Mouse (Mus musculus) ES-Bruce4 (cell line): ENCODE measurements around the gene 2310003L06Rik. TPM values are rescaled to one million over a fixed set of nuclear protein-coding genes. Genes with fewer than 3 reads are reported as not detected.

Source experiments
- H3K27ac ChIP-seq: 2 replicates; pipeline ENCODE4 v1.5.1; 2012; ENCODE audit warnings: low read length, inconsistent platforms; ENCODE audit not compliant: insufficient read depth
- H3K27me3 ChIP-seq: 2 replicates; pipeline ENCODE4 v1.6.1; 2012; ENCODE audit warnings: mild to moderate bottlenecking, low read length, inconsistent platforms; ENCODE audit not compliant: control insufficient read depth, poor library complexity, insufficient read depth, severe bottlenecking
- H3K36me3 ChIP-seq: 2 replicates; pipeline ENCODE4 v1.6.1; 2012; ENCODE audit warnings: inconsistent platforms, mild to moderate bottlenecking, low read length, moderate library complexity; ENCODE audit not compliant: control insufficient read depth, poor library complexity, insufficient read depth, severe bottlenecking
- H3K4me1 ChIP-seq: one replicate; pipeline ENCODE4 v1.8.1; 2011; ENCODE audit warnings: low read length; ENCODE audit not compliant: control insufficient read depth, insufficient read depth
- H3K4me3 ChIP-seq: 2 replicates; pipeline ENCODE4 v1.5.1; 2011; ENCODE audit warnings: low read depth, mild to moderate bottlenecking, low read length
- H3K9ac ChIP-seq: 2 replicates; pipeline ENCODE4 v1.6.1; 2012; ENCODE audit warnings: low read depth, mild to moderate bottlenecking, inconsistent platforms; ENCODE audit not compliant: poor library complexity, severe bottlenecking
- H3K9me3 ChIP-seq: replicated peaks from 2 replicates; pipeline ENCODE4 v1.6.1; 2012; ENCODE audit warnings: mild to moderate bottlenecking, low read length, inconsistent platforms; ENCODE audit not compliant: control insufficient read depth, poor library complexity, insufficient read depth, severe bottlenecking
- CTCF ChIP-seq: IDR thresholded peaks from one replicate; pipeline ENCODE4 v1.8.1; 2011; ENCODE audit warnings: low read depth, low read length
- EP300 ChIP-seq: IDR thresholded peaks from 2 replicates; pipeline ENCODE4 v1.6.1; 2011; ENCODE audit warnings: low read depth, low read length; ENCODE audit not compliant: insufficient read depth
- POLR2A ChIP-seq: IDR thresholded peaks from one replicate; pipeline ENCODE4 v1.8.1; 2011; ENCODE audit warnings: low read length; ENCODE audit not compliant: insufficient read depth
- polyA plus RNA-seq: library from polyadenylated mRNA; stranded (reverse); fragments of >200 nt; gene quantifications from 2 replicates; pipeline ENCODE4 v1.2.4, GENCODE M21; 2011; ENCODE audit warnings: low read depth; ENCODE audit not compliant: missing spikeins, insufficient read depth, insufficient read length

2310003L06Rik gene
- not detected in 2 replicates for polyA plus RNA-seq

- Histone ChIP-seq H3K4me1 (no peaks in the 10 kb centered on the region), H3K9ac (no peak within 1 kb of the TSS), H3K36me3 (no peaks in the 10 kb centered on the region), H3K9me3 (no peaks in the 10 kb centered on the region), H3K27ac (no peak within 1 kb of the TSS), H3K27me3 (no peaks in the 10 kb centered on the region), H3K4me3 (no peak within 1 kb of the TSS)
- TF ChIP-seq POLR2A: no peak
- no peak for TF ChIP-seq CTCF
- no peak for TF ChIP-seq EP300
These were observed at the start of gene 2310003L06Rik, which contains the start of gene Gm28434 for GRCm38 (mm10) chr5:87969201-87969600. Gene 2310003L06Rik, plus strand, starts transcription at chr5:87969459. Gene Gm28434, plus strand, starts transcription at chr5:87969517.

GRCm38 (mm10) chr5:87925372-87925771, 43.9 kb upstream of the 2310003L06Rik start, which contains the start of gene Csn3:
Gene Csn3, plus strand, starts transcription at chr5:87925579.
- Histone ChIP-seq H3K27ac (no peak within 1 kb of the TSS), H3K4me1 (no peaks in the 10 kb centered on the region), H3K9me3 (no peaks in the 10 kb centered on the region), H3K9ac (no peak within 1 kb of the TSS), H3K4me3 (no peak within 1 kb of the TSS), H3K27me3 (no peaks in the 10 kb centered on the region), H3K36me3 (no peaks in the 10 kb centered on the region)
- TF ChIP-seq POLR2A (no peak), EP300 (no peak), CTCF (no peak)

DNA sequence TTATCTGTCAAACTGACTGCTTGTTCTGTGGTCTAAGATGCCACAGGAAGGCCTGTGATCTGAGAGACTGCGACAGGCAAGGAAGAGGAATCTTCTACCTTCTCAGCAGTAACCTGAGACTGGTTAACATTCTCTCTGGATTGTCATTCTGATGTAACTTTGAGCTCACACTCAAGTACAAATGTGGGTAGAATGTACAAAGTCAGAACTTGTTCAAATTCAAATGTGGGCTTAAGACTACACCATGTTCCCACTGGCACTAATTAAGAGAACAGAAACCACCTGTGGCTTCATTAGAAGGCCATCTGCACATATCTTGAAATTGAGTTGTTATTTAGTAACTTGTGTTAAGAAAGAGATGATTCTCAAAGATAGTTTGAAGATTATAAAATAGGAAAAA, 37.7 kb upstream of the 2310003L06Rik start:
- no peaks in the 10 kb centered on the region for H3K9me3 ChIP-seq
- no peak overlapping the region for H3K9ac ChIP-seq
- no peak overlapping the region for H3K4me3 ChIP-seq
- H3K36me3 ChIP-seq: no peaks in the 10 kb centered on the region
- no peaks in the 10 kb centered on the region for H3K4me1 ChIP-seq
- TF ChIP-seq POLR2A: no peak
- TF ChIP-seq EP300: no peak
- no peak for TF ChIP-seq CTCF
- no peak overlapping the region for H3K27ac ChIP-seq
- no peaks in the 10 kb centered on the region for H3K27me3 ChIP-seq

GRCm38 (mm10) chr5:87940752-87941151, 28.5 kb upstream of the 2310003L06Rik start:
- H3K9me3 ChIP-seq: no peaks in the 10 kb centered on the region

GRCm38 (mm10) chr5:87942515-87942914, 26.7 kb upstream of the 2310003L06Rik start:
- no peaks in the 10 kb centered on the region for H3K4me1 ChIP-seq
- H3K27me3 ChIP-seq: no peaks in the 10 kb centered on the region
- TF ChIP-seq POLR2A (no peak), EP300 (no peak), CTCF (no peak)
- H3K9ac ChIP-seq: no peak overlapping the region
- H3K4me3 ChIP-seq: no peak overlapping the region
- no peaks in the 10 kb centered on the region for H3K36me3 ChIP-seq
- H3K9me3 ChIP-seq: no peaks in the 10 kb centered on the region
- H3K27ac ChIP-seq: no peak overlapping the region

More at GRCm38 (mm10) chr5:87940752-87941151, 28.5 kb upstream of the 2310003L06Rik start:
- Histone ChIP-seq H3K27ac (no peak overlapping the region), H3K36me3 (no peaks in the 10 kb centered on the region), H3K9ac (no peak overlapping the region), H3K4me1 (no peaks in the 10 kb centered on the region), H3K27me3 (no peaks in the 10 kb centered on the region), H3K4me3 (no peak overlapping the region)
- TF ChIP-seq CTCF (no peak), EP300 (no peak), POLR2A (no peak)

DNA sequence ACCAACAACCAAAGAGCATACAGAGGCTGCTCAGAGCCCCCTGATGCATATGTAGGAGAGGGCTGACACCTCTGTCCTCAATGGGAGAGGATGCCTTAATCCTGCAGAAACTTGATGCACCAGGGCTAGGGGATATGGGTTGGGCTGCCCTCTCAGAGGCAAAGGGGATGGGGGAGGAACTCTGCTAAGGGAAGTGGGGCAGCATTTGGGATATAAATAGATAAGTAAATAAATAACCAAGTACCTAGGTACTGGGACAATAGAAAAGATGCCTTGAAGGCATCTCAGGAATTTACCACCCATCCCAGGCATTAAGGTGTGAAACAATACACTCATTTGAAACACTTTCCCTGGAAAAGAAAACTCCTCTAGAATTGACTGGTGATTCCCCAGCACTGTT, 17.4 kb upstream of the 2310003L06Rik start:
- no peaks in the 10 kb centered on the region for H3K27me3 ChIP-seq
- H3K27ac ChIP-seq: no peak overlapping the region
- H3K9ac ChIP-seq: no peak overlapping the region
- TF ChIP-seq POLR2A: no peak
- no peak for TF ChIP-seq CTCF
- TF ChIP-seq EP300: no peak
- no peak overlapping the region for H3K4me3 ChIP-seq
- H3K36me3 ChIP-seq: no peaks in the 10 kb centered on the region
- peaks cover 2% of the 10 kb centered on the region for H3K4me1 ChIP-seq
- no peaks in the 10 kb centered on the region for H3K9me3 ChIP-seq
